Mouse (Mus musculus): ENCODE results near the gene Aste1. TPM values are rescaled to one million over a fixed set of nuclear protein-coding genes. Genes with fewer than 3 reads are reported as not detected.

The Aste1 gene
- 1 to 10 TPM; 8.2 to 9.5 TPM for total RNA-seq (2021)
- long read RNA-seq, experiment 1, partial matches to known transcripts = 0 of 10 reads
- long read RNA-seq, experiment 1, other reads (novel, unspliced or antisense) = 6 of 10 reads
- long read RNA-seq, experiment 2, partial matches to known transcripts = 0 of 6 reads
- long read RNA-seq, experiment 2, other reads (novel, unspliced or antisense) = 1 of 6 reads

DNA sequence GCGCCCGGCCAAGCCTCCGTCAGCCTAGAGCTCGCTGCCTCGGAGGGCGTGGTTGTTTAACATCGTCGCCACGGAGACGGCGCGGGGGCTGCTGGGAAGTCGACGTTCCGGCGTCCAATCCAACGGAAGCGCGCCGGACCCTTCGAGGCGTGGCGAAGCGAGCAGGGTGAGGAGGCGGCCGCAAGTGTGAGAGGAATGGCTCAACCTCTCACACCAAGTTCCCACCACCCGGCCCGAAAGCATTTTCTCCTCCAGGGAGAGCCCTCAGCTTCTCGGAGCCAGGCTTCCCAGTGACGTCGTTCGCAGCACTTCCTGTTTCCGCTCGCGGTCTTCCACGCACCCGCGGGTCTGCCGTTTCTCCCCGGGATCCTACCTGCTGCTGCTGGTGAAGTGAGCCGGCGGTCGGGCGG is at the start of gene Aste1, which contains the start of gene Nek11:
Gene Aste1, plus strand, starts transcription at position 175 of the 410 bp plus-strand sequence.
Gene Nek11, minus strand, starts transcription at position 307 of the 410 bp plus-strand sequence.
- DNase-seq = peak; percentile 94 to 96
- intact Hi-C loops (cut with DNase I) = loop anchor here (10.0 kb wide), 1 partner anchor 1130 kb away; the partner anchor contains the start of gene Dnajc13

- intact Hi-C loops (cut with DNase I) = no loop called here
- DNase-seq = no peak
Observed at GRCm38 (mm10) chr9:105348242-105349031, 46.8 kb upstream of the Aste1 start.

DNA sequence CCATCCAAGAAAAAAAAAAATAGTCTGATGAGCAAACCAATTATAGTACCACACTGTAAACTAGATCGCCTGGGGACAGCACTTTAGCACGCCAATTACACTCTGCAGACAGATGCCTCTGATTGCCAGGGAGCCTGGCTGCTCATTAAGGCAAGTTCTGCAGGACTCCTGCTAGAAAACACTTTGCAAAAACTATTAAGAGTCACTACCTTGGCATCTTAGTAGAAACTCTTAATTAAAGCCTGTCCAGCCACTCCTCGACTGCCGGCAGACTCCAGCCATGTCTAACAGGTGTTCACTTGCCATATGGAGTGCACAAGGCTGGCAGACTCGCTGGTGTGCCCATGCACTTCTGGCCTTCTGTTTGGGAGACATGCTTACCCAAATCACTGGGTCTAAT is 46.2 kb upstream of the Aste1 start:
- intact Hi-C loops (cut with DNase I) = no loop called here
- DNase-seq = no peak

DNA sequence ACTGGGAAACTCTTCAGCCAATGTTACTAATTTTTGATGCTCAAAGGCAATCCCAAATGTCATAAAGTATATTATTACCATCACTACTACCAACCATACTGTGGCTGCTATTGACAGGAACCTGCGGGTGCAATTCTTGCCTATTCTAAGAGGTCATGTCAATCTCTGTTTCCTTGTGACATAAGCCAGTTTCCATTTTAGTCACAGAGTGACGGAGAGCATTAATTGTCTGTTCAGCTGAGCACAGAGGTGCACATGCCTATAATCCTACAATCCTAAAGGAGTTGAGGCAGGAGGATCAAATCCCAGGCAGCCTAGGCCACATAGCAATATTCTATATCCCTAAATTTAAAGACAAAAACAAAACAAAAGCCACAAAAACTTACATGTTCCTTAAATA is 33.0 kb upstream of the Aste1 start:
- no peak for DNase-seq
- intact Hi-C loops (cut with DNase I) = no loop called here

DNA sequence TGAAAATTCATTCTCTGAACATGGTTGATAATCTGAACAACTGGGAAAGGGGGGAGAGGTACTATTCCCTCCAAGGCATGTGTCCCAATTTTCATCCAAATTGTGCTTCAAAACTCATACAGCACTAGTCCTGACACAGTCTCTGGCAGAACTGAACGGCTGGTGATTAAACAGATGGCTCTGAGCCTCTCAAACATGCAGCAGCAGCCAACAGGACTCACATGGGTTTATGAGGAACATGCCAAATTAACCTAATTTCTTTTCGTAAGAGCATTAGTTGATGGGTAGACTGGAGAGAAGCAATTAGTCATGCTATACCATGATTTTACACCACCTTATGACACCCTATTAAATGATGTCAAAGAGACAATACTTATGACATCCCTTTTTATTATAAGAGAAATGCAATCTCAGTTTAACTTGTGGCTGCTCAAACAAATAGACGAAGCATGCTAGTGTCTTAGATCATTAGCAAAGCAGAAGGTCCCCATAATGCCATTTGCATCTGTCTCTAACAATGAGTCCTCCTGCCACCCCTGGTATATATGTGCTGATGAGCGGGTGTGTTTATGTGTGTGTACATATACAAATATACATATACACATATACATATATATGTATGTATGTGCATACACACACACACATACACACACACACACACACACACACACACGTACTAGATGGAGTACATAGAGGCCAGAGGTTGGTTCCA is 31.5 kb upstream of the Aste1 start:
- DNase-seq = no peak
- intact Hi-C loops (cut with DNase I) = no loop called here

DNA sequence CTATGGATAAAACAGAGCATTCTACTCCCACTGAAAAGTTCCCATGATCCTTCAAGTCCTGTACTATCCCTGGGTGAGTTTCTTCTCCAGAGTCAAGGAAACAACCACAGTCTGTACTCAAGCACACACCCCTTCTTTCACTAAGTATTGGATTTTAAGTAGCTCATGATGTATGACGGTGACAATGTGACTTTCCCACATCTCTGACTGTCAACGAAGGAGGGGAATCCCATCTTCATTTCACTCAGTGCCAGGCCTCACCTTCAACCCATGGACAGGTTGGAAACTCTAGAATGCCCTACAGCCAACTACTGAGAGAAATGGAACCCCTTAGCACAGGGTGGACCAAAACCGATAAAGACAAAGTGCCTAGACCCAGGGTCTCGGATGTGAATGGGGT is 29.0 kb upstream of the Aste1 start:
- intact Hi-C loops (cut with DNase I) = no loop called here
- no peak for DNase-seq

DNA sequence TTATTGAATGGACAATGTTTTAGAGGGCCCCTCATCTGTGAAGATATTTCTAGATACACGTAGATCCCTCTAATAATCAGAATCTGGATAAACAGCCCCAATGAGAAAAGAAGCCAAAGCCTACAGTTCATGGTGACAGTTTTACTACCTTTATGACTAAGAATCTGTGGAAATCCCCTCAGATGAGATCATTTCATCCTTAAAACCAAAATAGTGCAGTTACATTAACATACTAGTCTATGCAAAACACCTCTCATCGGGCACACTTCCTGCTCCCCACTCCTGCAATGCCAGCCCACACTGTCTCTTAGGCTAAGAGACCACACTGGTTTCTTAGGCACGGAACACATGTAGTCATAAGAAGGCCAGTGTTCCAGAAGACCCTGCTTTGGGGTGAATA is 26.6 kb upstream of the Aste1 start:
- intact Hi-C loops (cut with DNase I) = no loop called here
- no peak for DNase-seq

GRCm38 (mm10) chr9:105374361-105374760 is 20.8 kb upstream of the Aste1 start:
- DNase-seq = no peak
- intact Hi-C loops (cut with DNase I) = no loop called here

- intact Hi-C loops (cut with DNase I) = no loop called here
Observed at GRCm38 (mm10) chr9:105376411-105376810, 18.8 kb upstream of the Aste1 start.

DNA sequence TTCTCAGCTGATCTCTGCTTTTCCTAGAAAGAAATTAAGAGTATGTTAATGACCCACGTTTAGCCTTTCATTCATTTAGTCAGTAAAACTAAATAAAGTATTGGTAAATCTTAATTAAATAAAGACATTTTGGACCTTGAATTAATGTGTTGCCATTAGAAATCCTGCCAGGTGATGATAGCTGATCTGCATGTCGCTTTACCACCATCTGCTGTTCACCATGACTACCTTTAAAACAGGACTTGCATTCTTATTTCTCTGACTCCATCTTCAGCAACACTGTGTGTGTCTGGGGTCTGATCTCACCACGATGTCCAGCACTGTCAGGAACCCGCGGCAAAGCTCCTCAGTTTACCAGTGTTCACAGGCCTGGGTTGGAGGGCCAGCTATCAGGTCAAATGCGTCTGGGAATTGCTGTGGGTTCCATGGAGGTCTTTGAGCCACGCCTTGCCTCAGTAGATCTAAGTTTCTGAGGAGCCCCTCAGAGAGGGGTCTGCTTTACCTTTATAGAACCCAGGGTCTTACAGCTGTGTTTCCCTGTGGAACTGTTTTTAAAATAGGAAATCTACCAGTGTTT is 18.1 kb upstream of the Aste1 start:
- DNase-seq = no peak
- intact Hi-C loops (cut with DNase I) = no loop called here

More at GRCm38 (mm10) chr9:105376411-105376810, 18.8 kb upstream of the Aste1 start:
- no peak for DNase-seq

- intact Hi-C loops (cut with DNase I) = no loop called here
- no peak for DNase-seq
Observed at GRCm38 (mm10) chr9:105377622-105378021, 17.6 kb upstream of the Aste1 start.

DNA sequence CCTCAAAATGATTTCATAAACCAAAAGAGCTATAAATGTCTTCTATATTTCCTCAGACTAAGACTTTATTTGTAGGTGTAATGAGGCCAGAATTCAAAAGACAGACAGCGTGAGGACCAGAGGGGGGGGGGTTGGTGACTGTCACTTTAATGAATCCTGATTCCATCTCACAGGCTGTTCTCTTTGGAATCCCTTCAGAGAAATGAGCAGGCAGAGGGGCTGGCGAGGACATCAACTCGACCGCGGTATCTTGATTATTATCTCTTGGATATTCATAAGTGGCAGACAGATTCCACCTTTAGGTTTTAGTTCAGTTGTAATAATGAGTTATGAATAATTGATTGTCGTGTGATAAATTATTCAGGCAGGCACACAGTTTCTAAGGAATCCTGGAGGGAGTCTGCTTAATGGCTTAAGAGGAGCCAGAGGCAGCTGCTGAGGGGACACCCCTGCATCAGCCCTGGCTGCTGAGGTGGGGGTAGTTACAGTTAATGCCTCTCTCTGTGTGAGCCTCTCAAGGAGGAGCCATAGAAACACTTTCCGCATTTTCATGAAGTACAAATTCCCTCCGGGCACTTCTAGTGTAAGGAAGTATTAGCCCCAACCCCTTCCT is 15.6 kb upstream of the Aste1 start:
- no peak for DNase-seq

GRCm38 (mm10) chr9:105387403-105387802 is 7.8 kb upstream of the Aste1 start:
- no peak for DNase-seq
- intact Hi-C loops (cut with DNase I) = no loop called here

More for the DNA sequence above, 15.6 kb upstream of the Aste1 start:
- intact Hi-C loops (cut with DNase I) = no loop called here

GRCm38 (mm10) chr9:105389289-105389688 is 5.9 kb upstream of the Aste1 start:
- peak; percentile 71 to 85 for DNase-seq
- intact Hi-C loops (cut with DNase I) = loop anchor here (1.0 to 2.0 kb wide), 3 partner anchors 815 to 978 kb away; no protein-coding TSS in a partner anchor

GRCm38 (mm10) chr9:105390616-105391015 is 4.6 kb upstream of the Aste1 start:
- intact Hi-C loops (cut with DNase I) = loop anchor here (5.0 to 10.0 kb wide), 2 partner anchors 338 to 1126 kb away; partner anchors contain the start of genes Dnajc13 and Mrpl3
- DNase-seq = no peak

GRCm38 (mm10) chr9:105394720-105395119 is 472 bp upstream of the Aste1 start:
- no peak for DNase-seq
- intact Hi-C loops (cut with DNase I) = loop anchor here (5.0 to 10.0 kb wide), 2 partner anchors 342 to 1130 kb away; partner anchors contain the start of genes Dnajc13 and Mrpl3

- no peak for DNase-seq
- intact Hi-C loops (cut with DNase I) = loop anchor here (10.0 kb wide), 1 partner anchor 206 kb away; no protein-coding TSS in a partner anchor
Observed at GRCm38 (mm10) chr9:105408549-105408948, 13.4 kb downstream of the Aste1 start.

- peak; percentile 9 to 10 for DNase-seq
- intact Hi-C loops (cut with DNase I) = no loop called here
Observed at GRCm38 (mm10) chr9:105459032-105459431, 63.8 kb downstream of the Aste1 start.

DNA sequence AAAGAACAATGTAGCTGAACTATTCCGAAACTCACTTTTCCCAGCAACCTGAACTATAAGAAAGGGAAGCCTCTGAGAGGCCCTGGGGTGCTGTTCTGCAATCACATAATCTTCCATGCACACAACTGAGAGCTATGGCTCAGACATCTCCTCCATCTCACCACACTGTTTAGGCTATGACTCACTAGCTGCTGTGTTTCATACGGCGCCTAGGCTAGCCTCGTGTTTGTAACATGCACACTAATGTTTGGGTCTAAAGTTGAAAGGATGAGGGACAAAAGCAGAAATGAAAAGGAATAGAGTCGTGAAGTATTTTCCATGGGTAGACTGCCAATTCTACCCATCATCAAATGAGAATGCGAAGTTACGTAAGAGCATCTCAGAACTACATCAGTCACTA is 66.3 kb downstream of the Aste1 start:
- intact Hi-C loops (cut with DNase I) = no loop called here
- no peak for DNase-seq
